Mouse (Mus musculus): ENCODE results near the gene Emp1.

The Emp1 gene

DNA sequence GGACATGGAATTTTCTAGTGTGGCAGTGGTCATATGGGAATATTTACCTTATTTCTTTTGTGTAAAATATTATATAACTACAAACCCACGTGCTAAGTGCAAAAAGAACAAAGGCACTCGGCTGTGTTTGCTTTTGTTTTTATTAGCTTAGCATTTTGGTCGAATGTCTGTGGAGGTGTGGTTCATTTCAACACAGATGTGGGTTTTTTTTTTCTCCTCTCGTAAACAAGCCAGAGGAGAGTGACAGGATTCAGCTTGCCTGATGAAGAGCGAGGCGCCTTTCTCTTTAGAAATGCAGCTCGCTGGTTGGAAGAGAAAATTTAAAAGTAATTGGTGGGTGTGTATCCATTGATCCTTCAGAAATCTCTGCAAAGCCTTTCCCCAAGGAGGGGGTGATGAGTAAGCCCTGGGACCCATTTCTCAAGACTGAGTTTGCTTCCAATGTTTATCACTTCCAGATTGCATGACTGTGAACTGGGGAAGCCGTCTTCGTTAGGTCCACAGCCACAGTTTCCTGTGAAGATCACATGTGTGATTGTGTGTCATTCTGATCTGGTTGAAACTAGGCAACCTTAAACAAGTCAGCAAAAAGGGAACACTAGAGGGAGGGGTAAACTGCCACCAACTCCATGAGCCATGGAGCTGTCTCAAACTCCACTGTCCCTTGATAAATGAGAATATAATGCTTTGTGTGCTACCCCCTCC lies 1.8 kb downstream of the Emp1 start:
- no peak for DNase-seq

DNA sequence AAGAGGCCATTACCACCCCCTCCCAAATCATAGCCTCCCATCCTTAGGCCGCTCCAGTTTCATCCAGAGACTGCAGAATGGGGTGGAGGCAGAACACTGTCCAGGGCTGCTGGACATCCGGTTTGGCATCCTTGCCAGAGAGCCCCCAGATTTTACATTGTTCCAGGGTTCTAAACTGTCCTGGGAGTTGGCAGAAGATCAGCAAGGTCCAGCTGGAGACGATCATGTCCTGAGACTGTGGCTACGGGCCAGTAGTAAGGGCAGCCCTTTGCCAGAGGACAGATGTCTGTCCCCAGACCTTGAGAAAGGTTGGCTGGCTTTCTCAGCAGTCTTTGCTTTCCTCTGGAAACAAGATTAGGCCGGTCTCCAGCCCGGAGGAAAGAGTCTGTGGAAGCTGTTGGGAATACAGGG lies 2.6 kb downstream of the Emp1 start:
- DNase-seq = no peak

DNA sequence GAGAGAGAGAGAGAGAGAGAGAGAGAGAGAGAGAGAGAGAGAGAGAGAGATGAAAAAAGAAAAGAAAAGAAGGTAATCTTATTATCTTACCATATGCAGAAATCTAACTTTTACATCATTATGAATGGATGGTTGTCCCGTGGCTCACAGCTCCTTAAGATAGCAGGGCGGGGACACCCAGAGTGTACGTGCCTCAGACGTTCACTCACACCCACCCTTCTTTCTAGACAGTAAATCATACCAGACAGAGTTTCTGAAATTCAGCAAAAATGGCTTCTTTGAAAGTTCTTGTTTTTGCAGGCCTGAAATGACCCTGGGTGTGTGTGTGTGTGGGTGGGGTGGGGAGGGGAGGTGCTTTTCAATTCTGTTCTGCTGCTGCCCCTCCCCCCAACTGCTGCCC lies 3.3 kb downstream of the Emp1 start:
- DNase-seq = no peak

DNA sequence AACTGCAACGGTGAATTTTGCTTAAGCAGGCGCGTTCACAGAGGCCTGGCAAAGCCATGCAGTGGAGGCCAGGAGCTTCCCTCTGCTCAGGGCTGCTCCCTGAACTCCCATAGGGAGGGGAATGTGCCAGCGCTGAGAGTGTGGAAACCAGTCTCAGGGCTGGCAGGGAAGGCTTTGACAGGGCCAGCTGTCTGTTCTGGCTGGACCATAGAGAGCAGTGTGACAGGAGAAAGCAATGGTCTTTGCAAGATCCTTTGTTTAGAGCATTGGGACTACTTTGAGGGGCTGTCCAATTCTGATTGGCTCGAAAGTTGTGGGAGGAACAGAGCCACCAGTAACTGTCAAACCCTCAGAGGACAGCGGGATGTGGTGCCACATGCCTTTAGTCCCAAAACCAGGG lies 5.9 kb downstream of the Emp1 start:
- no peak for DNase-seq

DNA sequence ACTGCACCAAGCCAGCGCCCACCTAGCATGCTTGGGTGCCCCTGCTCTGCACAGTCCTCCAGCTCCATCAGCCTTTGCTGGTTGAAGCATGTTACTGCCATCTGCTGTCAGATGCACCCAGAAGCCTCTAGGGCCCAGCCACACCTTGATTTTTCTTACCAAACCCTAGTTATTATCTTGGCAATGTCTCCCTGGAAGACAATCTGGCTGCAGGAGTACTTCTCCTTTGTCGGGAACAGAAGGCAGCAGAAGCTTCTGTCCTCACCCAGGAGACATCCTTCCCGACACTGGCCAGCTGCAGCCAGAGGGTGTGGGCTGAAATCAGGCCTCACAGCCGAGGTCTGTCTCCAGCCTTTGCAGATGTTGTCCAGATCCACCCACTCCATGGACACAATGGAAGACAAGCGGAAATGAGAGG lies 7.2 kb downstream of the Emp1 start:
- DNase-seq = peak; percentile 36

DNA sequence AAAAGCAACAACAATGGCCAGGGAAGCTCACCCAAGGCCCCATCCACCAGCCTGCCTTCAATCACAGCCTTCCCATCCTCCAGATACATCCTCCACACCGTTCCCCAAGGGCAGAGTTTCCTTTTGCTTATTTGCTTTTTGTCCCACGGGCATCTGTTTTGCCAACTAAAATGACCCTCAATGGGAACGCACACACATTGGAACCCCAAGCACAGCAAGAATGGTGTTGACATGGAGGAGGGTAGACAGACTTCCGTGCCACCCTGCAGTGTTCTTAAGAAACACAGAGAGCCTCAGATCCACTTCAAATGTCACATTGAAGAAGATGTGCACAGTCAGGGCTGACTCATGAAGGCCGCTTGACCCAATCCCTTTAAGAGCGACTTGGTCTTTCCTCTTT lies 8.6 kb downstream of the Emp1 start:
- no peak for DNase-seq

DNA sequence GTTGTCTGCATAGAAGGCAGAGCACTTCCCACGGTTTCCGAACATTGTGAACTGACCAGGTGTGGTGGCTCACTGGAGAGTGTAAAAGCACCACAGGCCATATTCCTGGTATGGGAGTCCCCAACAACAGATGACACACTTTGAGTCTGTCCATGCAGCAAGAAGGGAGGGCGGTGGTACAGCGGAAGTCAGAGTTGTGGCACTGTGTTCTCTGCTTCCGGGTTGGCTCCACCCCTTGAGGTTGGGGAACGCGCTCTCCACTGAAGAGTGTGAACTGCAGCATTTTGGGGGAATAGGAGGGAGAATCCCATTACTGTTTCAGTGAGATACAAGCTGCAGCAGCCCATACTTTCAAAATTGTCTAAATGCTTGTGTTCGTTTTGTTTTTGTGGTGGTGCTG lies 11.0 kb downstream of the Emp1 start:
- DNase-seq = no peak

DNA sequence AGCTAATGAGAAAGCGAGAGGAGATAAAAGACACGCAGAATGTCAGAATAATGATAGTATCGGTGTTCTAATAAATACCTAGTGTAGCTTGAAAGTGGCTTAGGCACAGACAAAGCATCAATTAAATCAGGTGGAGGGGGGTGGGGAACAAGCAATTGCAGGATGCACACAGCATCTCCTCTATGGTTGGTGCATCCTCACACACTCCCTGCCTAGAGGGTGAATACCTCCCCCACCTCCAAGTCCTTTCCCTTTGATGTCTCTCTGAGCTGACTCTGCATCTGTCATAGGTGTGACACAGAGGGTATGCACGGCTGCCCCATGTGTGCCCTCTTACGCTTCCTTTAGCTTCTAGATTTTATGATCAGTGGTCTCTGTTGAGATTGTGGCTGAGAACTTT lies 13.5 kb downstream of the Emp1 start:
- no peak for DNase-seq

DNA sequence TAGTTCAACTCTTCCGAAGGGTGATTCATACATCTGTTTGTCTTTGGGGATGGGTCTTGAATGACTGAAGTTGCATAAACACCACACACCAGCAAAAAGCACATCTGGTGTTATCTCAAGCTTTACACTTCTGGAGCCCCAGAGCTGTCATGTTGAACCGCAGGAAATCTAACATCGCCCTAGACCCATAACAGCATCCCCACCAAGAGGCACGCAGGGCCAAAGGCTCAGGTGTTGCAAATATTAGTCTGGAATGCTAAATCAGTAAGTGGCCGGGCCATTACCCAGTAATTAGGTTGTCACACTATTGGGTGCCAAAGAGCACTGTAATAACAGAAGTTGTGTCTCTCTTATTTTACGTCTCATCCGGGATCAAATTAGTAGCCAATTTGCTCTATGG lies 13.9 kb downstream of the Emp1 start:
- DNase-seq = no peak

DNA sequence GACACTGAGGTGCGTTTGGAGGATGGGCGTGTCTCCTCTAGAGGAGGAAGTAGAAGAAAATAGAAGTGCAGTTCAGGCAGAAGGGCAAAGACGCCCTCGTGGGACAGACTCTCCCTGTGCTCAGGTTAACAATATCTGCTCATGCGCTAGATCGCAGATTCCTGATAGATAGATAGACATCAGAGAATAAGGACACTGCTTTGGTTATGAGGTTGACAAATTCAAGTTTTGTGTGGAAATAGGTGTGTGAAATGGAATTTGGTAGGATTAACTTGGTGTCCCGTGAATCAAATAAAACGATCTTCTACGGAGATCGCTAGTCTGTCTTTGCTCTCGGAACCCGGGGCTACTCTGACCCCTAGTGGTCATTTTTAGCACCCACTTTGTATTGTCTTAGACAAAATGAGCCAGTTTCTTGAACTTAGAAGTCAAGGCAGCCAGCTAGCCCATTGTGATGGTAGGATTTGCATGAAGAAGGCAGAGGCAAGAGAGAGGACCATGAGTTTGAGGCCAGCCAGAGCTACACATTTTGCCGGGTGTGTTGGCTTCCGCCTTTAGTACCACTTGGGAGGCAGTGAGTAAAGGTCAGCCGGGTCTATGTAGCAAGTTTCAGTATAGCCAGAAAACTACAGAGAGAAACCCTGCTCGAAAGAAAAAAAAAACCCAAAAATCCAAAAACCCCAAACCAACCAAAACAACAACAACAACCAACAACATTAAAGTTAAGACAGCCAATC lies 15.4 kb downstream of the Emp1 start:
- DNase-seq = peak; percentile 60

DNA sequence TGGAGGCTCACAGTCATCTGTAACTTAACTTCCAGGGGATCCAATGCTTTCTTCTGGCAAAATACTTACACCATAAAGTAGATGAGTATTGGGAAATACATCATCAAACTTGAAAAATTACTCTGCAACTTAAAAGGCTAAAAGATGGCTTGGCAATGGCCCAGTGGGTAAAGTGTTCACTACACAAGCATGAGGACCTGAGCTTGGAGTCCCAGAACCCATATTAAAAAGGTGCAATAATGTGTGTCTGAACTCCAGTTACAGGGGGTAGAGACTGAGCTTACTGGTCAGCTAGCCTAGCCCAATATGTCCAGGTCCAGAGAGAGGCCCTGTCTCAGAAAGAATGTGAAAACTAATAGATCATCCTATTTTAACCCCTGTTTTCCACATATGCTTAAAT lies 21.6 kb downstream of the Emp1 start:
- DNase-seq = no peak

DNA sequence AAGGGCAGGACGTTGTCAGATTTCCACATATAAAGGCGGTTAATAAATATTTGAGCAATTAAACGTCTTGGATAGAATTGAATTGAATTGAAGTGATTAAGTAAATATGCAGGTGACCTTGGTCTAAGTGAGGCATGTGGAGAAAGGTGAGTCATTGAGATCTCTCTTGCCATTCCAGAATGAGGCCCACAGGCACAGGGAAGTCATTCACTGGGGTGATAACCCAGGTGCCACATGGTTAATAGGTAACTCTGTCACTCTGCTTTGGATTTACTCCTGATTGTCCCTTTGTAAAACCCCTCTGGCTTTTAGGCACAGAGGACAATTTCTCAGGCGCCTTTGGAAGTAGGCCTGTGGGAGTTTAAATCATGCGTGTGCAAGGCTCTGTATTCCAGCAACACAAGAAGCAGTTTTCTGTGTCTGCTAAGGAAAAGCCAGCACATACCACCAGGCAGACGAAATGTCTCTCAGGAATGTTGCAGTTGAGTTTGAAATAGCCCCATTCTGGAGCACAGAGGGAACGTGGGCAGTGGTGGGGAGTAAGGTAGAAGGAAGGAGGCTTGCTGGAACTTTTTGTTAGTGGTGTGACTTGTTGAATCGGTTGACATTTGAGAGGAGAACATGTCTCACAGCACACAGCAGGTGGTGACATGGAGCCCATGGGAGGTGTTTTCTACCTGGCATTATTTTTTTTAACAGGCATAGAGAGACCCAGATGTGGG lies 23.6 kb downstream of the Emp1 start:
- no peak for DNase-seq

DNA sequence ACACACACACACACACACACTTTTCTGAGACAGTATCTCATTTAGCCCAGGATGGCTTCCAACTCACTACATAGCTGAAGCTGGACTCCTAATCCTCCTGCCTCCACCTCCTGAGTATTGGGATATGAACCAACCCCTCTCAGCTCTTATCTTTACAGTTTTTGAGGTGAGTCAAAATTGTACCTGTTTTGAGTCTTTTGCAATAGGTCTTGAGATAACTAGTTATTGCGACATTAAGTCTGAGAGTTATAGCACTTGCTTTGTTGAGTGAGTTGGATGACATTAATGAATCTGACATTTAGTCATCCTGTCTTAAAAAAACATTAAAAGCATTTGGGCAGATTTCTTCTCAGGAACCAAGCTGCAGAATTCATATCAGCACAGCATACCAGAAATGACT lies 25.3 kb downstream of the Emp1 start:
- no peak for DNase-seq

DNA sequence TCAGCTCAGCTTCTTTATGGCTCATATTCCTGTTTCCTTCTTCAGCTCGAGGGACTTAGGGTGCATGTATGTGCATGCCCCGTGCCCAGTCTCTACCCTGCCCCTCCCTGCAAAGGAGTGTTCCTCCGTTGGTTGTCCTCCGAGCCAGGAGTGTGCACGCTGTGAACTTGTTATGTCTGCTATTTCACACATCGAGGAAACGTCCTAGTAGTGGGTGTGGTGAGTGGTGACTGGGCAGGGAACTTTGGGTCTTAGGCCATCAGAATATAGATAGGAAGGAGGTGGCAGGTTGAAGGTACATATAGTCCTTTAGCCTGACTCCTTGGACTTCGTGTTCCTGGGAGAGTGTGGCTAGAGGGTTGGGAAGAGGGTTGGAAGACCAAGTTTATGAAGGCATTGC lies 26.4 kb downstream of the Emp1 start:
- DNase-seq = no peak

DNA sequence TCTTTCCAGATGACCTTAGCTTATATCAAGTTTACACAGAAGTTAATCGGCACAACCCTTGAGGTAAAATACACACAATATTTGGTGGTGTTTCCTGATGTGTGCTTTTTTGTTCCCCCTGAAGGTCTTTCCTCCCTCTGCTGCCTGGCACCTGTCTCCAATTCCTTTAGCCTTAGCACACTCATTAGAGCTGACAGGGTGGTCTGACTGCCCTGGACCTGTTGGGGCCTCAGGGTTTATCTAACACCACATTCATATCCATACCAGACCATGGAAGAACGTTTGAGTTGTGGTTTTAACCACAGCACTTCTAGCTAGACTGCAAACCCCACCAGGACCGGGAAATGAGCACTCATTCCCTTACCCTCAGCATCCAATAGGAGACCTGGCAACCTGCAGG lies 28.1 kb downstream of the Emp1 start:
- DNase-seq = no peak

DNA sequence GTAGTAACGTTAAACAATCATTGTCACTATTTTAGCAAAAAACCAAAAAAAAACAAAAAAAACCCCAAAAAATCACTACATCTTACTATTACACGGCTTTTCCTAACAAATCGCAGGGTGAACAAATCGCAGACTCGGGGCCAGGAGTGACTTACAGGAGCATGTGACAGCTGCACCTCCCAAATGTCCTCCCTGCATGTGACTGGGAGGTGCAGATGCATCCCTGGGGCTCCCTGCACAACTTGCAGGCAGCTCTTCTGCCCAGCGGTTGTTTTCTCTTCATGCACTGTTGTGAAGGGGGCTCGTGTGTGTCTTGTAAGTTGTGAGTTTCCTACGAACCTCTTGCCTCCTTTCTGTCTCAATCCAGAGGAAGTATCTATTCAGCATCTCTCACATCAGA lies 33.0 kb downstream of the Emp1 start:
- DNase-seq = no peak

DNA sequence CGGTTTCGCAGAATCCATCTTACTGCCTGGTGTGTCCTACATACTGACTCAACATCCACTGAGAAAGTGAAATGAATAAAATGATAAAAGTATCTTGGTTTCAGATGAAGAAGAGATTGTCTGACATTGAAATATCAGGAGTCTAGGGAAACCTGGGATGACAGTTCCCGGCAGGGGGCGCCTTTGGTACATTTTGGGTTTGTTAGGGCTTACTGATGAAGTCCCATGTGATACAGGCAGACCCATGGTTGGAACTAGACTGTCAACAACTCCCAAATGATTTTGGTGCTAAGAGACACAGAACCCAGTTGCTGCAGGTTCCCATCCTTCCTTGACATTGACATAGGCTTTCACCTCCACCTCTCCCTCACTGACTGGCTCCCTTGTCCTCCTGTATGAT lies 34.7 kb downstream of the Emp1 start:
- no peak for DNase-seq

DNA sequence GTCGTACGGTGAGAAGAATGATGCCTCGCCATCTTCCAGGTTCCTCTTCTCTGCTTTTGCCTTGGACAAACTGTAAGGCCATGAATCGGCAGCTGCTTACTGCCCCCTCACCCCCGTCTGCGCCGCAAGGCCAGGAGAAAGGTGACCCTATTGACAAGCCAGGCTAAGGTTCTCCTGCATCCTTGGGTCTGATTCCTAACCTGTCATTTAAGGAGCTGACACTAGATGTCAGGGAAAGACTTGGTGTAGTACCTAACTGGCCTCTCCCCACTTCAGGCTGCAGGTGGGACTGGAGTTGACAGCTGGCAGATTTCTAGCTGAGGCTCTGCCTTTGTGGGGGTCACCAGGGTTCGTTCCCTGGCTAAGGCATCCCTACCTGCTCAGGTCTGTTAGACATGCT lies 35.4 kb downstream of the Emp1 start:
- no peak for DNase-seq

DNA sequence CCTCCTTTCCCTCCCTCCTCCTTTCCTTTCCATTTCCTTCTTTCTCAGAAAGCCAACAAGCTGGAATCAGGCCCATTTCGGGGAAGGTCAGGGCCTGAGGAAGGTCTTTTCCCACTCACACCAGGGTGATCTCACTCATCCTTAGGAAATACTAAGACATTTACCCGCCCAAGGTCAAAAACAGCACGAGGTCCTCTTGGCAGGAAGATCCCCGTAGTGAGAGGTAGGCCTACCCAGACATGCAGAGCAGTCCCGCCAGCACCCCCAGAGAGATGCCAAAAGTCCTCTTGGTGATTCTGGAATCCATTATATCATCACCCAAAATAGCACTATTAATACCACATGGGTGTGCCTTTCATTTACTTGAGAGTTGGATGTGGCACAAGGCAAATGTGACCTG lies 36.5 kb downstream of the Emp1 start:
- no peak for DNase-seq

DNA sequence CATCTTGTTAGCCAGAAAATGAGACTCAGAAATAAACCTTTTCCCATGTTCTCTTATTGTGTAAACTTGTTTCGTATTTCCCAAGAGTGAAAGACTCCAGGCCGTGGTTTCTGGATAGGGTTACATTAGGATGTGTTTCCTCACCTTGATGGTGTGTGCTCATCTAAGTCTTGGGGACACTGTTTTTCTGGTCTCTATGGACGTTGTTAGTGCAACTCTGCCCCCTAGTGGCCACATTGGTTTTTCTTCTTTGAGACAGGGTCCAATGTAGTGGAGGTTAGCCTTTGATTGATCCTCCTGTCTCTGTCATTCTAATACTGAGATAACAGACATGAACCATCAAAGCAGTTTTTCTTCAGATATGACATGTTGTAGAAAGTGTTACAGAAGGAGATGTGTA lies 38.0 kb downstream of the Emp1 start:
- peak; percentile 70 for DNase-seq

DNA sequence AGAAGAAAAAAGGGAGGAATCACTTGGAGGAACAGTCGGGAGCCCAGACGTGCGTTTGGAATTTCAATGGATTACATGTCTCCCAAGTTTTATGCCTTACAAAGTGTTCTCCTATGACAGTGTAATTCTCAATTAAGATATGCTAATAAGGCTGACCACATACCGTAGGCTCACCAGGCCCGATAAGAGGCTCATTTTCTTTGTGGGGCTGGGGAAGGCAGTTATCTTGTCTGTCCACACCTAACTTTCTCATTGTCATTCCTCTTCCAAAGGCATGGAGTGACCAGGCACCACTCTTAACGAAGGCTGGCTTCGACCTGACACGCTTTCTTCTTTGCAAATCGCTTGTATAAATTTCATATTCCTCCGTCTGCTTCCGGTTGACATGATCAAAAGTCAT lies 42.7 kb downstream of the Emp1 start:
- no peak for DNase-seq

DNA sequence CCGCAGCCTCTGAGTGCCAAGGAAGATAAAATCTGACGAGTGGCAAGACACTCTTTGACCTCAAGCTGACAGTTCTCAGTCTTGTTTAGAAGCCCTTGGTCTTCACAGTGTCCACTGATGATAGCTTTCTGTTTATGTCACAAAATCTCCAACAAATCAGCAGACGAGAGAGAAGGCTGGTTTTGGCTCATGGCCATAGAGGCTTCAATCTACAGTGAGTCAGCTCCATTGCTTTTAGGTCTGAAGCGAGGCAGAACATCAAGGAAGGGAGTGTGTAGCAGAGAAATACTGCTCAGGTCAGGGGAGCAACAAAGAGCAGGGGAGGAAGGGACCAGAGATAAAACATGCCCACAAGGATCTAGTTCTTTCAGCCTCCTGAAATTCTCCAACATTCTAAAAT lies 45.0 kb downstream of the Emp1 start:
- no peak for DNase-seq

DNA sequence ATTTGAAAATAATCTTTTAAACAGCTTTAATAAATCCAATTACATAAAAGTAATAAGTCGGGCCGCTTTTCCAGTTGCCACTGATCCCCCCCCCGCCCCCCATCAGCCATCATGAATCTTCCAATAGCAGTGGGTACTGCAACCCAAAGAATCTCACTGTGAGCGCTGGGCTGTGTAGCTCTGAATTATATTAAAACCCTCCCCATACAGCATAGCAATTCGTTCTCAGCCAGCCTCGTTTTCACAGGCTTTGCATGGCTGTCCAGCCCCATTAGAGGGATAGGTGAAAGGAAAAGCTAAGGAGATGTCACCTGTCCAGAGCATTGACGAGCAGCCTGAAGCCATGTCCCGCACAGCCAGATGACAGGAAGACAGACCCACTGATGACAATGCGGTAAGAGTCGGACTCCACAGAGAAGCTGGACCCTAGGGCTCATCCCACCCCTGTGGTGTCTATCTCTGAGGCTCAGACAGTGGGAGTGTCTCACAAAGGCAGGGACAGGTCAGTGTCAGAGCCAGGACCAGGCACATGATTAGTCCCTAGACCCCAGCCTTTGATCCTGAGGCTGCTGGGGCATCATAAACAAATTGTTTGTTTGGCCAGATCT lies 49.5 kb downstream of the Emp1 start:
- DNase-seq = no peak

DNA sequence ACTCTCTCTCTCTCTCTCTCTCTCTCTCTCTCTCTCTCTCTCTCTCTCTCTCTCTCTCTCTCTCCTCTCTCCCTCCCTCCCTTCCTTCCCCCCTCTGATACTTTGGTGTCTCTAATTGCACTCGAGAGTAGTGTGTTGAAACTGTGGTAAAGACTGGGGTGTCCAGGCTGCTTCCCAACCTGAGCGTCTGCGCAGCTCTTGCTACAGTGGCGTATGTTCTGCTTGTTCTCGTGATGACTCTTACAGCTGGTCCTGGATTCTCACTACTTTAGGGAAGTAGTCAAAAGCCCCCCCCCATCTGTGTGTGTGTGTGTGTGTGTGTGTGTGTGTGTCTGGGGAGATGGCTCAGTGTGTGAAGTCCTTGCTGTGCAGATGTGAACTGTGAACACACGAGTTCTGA lies 50.3 kb downstream of the Emp1 start:
- DNase-seq = no peak
